Mouse (Mus musculus) yolk sac, embryonic 10.5 days (tissue): Measurements from ENCODE around the gene Foxp1.

Source experiments
- DNase-seq: peaks from one replicate; pipeline ENCODE4 v3.0.0-alpha.2; 2017; ENCODE audit warnings: low spot score

Gene Foxp1

GRCm38 (mm10) chr6:99206437-99206870 is 316.1 kb downstream of the Foxp1 start:
- peak; percentile 31 for DNase-seq

DNA sequence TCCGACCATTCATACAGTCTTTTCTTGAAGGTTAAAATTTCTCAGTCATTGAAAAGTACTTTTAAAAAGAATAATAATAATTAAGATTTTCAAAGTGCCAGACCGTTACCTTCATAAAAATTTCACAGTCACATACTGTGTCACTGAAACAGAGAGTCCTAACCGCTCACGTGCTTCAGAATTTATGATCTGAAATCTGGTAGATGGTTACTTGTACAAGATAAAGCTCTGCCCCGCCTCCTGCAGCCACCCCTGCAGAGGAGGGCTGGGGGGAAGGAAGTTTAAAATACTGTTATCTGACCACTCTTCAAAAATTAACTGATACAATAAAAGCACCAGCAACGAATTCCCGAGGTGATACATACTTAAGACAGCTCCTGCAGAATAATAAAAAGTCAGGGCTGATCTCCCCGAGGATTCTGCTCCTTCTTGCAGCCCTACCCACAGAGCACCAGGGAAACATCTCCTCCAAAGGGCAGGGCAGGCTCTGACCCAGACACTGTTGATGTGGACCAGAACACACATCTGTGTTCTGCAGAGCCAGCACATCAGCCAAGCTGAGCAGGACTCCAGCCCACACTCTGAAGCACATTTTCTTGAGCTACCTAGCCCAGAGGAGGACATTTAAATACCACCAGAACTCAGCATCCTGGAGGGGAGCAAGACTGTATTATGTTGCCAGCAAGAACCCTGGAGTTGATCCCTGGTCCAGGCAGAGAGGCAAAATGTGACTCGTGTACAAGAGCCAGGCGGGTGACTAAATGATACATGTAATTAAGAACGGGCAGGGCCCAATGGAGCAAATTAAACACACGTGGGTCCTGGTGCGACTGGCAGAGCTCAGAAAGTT is 316.7 kb downstream of the Foxp1 start:
- DNase-seq = peak; percentile 55

DNA sequence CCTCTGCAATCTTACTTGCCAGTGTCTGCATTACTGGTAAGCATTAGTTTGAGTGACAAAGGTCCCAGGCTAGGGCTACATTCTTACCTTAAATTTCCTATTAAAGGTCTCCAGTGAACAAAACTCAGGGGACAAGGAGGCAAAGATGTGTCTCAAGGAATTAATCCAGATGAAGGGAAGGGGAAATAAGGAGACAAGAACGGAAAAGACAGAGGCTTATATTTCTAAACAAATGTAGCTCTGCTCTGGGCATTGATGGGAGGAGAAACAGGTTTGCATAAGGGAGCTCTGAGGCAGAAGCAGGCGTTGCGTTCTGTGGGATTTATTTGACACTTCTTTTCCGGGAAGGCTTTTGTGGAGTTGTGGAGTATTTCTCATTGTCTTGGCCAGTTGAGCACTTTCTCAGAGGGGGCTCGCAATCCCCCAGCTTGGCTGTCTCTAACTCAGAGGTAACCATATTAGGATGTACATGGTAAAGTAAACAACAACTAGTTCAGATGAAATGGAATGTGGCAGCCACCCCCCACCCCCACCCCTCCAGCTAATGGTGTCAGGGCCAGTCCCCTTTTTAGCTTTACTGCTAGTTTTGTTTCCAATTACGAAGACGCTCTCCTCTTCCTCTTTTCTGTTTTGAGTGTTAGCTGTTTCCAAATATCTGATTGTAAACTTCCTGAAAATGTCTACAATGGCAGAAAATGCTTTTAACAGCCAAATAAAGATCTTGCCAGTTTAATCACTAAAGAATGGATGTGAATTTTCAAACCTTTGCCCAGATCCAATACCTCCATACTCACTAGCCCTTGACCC is 317.5 kb downstream of the Foxp1 start:
- peak; percentile 42 for DNase-seq

- DNase-seq = peak; percentile 42
Measured at GRCm38 (mm10) chr6:99204052-99204779, 318.3 kb downstream of the Foxp1 start.

DNA sequence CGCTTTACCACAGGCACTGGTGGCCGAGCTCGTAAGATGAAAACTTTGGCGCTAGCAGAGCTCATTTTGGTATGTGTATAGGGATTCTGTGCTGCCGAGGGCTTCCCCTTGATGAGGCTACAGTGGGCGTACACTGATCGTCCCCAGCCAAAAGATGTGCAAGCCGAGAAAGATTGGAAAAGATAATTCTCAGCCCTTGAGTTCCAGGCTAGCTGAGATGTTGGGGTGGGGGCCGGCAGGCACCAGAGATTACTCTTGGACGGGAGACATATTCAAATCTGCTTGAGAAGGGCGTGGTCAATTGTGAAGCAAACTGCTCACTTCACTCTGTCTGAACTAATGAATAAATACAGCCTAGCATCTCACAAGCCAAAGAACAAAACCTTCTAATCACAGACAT is 319.3 kb downstream of the Foxp1 start:
- peak; percentile 14 for DNase-seq

GRCm38 (mm10) chr6:99202781-99203180 is 319.7 kb downstream of the Foxp1 start:
- DNase-seq = no peak

GRCm38 (mm10) chr6:99201271-99201705 is 321.2 kb downstream of the Foxp1 start:
- DNase-seq = no peak

GRCm38 (mm10) chr6:99200656-99201055 is 321.9 kb downstream of the Foxp1 start:
- DNase-seq = no peak

- DNase-seq = no peak
Measured at GRCm38 (mm10) chr6:99199277-99199676, 323.2 kb downstream of the Foxp1 start.

- DNase-seq = no peak
Measured at GRCm38 (mm10) chr6:99193697-99194096, 328.8 kb downstream of the Foxp1 start.

GRCm38 (mm10) chr6:99191636-99192137 is 330.8 kb downstream of the Foxp1 start:
- no peak for DNase-seq

DNA sequence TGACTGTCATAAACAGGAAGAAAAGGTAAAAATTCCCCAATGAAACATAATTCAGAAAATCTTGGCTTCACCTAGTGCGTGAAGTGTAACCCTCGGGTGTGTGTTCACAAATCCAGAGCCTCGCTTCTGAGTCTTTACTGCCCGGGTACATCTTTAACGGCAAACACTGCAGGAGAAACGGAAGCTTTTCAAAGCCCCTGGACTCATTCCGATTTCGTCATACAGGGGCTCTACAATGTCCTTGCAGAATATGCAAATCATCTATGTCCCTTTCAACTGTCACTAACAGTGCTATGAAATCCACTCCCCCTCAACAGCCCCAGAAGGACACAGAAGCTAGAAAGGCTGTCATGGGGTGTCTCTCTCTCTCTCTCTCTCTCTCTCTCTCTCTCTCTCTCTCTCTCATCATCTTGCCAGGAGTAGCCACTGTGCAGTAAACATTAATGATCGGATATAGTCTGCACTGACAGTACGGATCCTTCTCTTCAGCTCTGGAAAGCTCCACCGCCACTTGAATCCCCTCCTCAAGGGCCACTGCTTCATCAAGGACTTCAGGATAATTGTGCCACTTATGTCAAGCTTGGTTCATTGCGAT is 331.4 kb downstream of the Foxp1 start:
- no peak for DNase-seq

DNA sequence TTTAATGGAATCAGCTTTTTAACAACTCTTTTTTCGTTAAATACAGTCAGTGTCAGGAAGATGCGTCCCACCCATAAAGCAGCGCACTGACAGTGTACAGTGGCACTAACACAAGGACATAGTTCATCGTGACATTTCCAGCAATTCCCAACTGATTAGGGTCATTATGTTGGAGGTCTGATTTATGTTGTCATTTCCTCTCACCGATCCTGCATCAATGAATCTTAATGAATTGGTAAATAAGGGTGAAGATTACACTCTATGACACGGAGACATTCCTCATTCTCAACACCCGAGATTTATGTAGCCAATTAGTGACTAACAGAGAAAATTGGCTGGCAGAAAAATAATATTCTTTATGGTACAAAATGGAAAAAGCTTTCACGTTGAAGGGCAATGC is 332.6 kb downstream of the Foxp1 start:
- DNase-seq = no peak

DNA sequence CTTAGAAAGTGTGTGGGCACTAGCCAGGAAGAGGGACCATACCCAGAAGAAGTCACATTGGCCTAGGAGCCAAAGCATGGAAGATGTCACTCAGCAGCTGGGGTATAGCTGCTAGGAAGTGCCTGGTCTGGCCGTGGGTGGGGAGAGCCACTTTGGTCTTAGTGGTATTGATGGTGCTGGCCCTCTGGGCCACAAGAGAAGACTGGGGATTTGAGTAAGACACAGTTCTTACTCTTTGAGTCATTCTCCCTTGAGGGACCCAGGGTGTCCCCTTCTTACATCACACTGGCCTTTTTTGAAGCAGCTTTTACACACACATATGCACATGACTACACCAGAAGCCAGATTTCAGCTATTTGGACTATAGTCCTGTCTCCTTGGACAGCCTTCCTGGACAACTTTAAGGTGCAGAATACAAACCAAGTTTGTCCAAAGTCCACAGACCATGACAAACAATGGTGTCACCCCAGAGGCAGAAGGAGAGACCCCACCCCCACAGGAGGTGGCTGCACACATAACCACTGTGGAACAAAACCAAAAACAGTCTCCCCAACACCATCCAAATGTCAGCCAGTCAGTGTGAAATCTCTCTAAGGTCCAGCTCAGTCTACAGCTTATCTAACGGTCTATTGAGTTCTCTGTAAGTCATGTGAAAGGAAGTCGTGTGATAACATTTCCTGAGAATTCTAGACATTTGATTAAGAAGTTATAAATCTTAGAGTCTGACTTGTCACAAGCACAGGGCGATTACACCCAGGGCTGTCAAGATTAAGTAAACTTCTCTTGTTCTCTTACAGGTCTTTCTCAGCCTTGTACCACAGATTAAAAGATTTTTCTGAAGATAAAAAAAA is 333.9 kb downstream of the Foxp1 start:
- no peak for DNase-seq

- DNase-seq = no peak
Measured at GRCm38 (mm10) chr6:99187914-99188313, 334.6 kb downstream of the Foxp1 start.

- no peak for DNase-seq
Measured at GRCm38 (mm10) chr6:99187415-99187814, 335.1 kb downstream of the Foxp1 start.

DNA sequence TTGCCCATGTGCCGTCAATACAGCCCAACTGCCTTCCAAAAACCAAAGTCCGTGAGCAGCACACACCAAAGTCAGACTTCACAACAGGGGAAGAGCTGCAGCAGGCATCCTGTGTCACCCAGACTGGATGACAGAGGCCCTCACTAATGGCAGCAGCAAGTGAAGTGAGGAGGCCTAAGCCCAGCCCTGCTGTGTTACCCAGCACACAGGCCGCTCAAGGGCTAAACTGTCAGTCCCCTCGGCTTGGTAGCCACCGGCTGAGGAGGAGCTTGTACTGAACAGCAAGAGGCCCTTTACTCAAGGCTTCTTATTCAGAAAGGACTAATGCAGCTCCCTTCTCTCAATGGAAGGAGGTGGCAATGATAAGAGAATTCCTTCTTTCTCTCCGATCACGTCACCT is 336.0 kb downstream of the Foxp1 start:
- DNase-seq = no peak

DNA sequence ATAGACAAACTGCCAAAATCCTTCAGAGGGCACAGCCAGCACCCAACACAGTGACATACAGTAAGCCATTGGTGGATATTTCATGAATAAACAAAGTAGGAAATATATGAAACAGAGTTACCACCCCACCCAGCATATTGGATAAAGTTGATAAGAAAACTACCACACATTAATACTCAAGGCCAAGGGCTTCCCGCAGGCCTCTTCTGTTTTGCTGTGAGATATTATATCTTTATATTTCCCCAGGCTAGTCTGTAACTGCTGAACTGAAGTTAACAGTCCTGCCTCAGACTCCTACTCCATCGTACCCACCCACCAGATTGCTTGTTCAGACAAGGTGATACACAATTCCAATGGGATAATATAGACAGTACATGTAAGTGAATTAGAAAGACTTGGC is 336.7 kb downstream of the Foxp1 start:
- no peak for DNase-seq

- no peak for DNase-seq
Measured at GRCm38 (mm10) chr6:99184051-99184450, 338.5 kb downstream of the Foxp1 start.

DNA sequence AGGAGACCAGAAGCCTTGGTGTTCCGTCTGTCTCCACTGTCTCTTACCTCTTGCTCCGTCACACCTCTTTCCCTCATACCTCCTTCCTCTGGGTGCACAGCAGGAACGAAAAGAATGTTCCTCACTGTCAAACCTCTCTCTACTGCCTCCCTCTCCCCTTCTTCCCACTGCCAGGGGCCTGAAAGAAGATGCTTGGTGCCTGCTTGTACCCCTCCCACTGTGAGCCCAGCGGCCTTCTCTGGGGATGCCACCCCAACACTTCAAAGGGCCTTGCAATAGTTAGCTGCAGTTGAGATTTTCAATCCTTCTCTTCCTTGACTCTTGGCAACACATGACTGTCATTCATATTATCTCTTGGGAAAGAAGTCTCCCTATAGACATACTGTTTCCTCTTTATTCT is 339.7 kb downstream of the Foxp1 start:
- no peak for DNase-seq

GRCm38 (mm10) chr6:99176216-99176615 is 346.3 kb downstream of the Foxp1 start:
- no peak for DNase-seq
